Mouse (Mus musculus) neural tube, embryonic 10.5 days (tissue): ENCODE measurements at regions not wholly inside any gene's neighbourhood (a gene's known extent, or its start where the extent isn't known, plus 50 kb on each side); places are given as distances from the start of the nearest gene placed in this dataset.

ENCODE experiments used
- DNase-seq: peaks from one replicate; pipeline ENCODE4 v3.0.0-alpha.2; 2017; ENCODE audit warnings: low spot score; ENCODE audit errors: extremely low spot score

DNA sequence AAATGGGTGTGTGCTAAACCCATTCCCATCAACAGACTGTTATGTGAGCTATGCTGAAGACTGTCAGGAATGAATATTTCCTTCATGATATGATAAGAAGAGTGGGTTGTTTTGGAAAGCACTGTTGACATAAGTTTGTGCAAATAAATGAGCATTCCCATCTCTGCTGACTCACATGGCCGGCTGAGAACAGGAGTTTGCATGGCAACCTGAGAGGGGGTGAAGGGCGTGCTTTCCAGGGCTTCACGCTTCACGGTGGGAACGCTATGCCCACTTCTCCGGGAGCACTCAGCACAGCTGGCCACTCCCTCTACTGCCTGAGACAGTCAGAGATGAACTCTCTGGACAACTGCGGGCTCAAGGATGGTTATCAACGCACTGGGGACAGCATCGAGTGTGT, 348.9 kb upstream of the Slc24a5 start:
- DNase-seq, result no peak

DNA sequence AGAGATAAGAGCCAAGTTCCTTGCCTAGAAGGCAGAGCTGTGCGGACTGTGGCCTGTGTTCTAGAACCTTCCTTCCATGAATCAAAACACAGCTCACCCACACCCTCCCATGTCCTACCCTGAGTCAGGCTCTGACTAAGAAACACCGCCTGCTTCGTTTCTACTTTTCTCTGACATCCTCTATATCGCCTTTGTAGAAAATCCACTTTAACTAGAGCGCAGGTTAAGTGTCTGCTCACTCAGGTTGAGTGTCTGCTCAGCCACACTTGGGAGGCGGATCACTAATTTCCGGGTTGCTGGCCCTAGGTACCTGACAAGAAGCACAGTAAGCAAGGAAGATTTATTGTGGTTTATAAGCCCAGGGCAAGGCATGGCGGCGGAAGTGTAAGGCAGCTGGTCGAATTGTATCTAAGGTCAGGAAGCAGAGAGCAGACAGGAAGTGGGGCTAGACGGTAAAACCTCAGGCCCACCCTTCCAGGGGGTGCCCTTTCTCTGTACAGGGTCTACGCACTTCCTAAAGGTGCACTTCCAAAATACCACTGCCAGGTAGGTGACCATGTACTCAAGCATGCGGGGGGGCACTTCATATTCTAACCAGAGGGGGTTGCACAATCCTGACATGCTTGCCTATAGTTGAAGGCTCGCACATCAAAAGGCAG, 348.0 kb upstream of the Slc24a5 start:
- peak; percentile 19 for DNase-seq

DNA sequence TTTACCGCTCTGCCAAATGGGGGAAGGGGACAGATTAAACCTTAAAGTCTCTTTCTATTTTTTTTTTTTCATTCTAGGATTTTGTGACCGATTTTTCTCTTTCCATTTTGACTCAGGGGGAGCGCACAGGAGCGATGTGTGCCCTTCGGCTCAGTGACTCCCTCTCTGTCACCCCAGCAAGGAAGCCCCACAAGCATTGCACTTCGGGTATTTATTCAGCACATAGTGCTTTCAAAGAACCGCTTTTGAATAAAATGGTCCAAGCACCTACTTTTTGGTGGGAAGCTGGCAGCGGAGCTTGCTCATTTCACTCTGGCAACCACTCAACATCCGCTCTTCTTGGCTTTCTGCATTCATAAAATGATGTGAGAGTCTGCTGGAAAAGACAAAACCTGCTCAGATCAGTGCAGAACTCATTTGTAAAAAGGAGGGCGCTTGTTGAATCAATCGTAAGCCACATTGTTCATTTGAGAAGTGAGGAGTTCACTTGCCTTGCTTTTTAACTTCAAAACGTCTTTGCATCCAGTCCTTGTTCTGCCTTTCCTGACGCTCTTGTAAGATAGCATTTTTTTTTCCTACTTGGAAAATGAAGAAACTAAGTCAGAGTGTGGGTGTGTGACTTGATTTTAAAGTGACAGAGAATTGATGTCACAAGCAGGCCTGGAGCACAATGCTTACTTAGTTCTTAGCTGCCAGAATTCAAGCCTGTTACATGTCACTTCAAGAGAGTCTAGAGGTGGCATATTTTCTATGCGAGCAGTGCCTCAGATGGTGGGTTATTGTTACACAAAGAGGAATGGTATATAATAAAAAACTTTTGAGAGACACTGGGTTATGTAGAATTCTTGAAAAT, 347.1 kb upstream of the Slc24a5 start:
- DNase-seq, result no peak

DNA sequence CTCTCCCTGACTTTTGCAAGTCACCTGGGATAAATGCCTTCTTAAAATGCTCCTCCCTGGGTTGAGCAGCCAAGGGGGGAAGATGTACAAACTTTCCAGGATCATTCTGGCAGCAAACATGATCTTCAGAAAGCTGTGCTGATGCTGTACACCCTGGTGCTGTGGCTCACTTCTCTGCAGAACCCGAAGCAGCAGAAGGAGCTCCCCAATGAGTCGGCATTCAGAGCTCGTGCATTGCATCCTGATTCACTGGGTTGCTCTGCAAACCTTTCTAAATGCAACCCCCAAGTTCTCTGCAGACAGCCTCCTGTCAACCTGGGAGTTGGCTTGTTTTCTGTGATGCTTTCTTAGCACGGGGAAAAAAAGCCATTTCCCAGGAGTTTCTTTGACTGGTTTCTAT, 343.8 kb upstream of the Slc24a5 start:
- DNase-seq, result no peak

DNA sequence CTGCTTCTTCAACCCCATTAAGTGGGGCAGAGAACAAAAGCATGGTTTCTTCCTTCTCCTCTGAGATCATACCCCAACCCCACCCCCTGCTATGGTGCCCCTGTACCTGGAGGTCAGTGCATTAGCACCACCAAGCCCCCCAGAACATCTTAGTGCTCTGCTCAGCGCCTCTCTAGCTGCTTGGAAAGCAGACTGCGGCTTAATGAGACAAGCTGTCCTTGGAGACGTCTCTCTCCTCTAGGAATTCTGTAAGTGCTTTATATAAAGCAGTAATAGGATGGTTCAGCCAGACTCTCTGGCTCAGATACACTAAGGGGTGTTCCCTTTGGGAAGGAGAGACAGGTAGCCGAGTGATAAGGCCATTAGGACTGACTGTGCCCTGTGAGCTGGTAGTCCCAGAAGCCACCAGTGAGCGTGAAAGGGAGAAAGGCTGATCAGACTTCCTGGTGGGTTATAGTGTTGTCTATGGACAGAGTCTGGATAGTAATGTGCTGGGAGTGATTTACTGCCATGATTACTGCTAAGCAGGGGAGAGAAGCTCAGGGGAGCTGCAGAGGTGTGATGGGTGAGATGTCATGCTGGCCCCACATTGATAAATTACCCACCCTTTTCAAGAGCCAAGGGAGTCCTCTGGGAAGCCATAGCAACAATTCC, 343.0 kb upstream of the Slc24a5 start:
- DNase-seq, result no peak

DNA sequence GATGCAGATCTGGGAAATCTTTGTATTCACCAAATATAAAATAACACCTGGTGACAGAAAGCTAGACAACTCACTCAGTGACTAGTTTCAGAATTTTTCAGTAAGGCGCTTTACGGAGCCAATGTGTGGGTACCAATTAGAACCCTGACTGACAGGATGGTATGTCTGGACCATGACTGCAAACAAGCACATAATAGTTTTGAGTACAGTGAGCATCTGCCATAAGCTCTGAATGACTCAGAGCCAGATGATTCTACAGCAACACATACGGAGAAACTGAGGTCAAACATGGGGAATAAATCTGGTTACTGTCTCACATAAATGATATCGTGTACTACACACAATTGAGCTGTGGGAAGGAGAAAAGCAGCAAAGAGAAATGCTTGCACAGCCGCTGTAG, 339.9 kb upstream of the Slc24a5 start:
- no peak for DNase-seq

DNA sequence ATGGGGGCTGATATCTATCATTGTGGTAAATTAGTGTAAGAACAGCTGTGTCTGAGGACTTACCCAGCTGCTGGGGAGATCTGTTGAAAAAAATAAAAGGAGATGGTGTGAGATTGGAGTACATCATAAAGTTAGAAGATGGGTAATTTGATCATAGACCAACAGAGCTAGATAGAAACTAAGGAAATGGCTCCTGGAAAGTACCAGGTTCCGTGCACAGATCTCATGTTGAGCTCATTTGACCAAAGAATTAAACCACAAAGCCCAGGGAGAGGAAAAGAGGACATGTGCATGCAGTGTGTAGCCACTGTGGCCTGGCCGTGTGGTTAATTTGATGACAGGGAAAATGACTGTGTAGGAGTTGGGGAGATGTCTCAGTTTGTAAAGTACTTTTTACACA, 335.3 kb upstream of the Slc24a5 start:
- no peak for DNase-seq

DNA sequence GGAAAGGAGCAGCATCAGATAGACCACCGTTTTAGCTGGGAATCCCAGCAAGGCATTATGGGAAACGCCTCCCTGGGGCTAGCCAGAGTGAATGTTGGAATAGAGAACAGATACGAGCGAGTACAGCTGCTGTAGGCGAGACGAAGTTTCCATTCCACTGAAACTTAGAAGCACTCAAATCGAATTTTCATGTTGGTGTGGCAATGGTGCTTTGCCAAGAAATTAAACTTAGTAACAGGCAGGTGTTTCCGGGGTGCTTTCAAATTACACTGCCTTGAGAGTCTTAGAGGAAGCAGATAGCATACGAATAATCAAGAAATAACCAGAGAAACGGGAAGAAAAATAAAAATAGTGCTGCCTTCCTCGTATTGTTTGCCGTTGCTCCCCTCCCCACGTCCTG, 327.1 kb upstream of the Slc24a5 start:
- DNase-seq, result no peak

DNA sequence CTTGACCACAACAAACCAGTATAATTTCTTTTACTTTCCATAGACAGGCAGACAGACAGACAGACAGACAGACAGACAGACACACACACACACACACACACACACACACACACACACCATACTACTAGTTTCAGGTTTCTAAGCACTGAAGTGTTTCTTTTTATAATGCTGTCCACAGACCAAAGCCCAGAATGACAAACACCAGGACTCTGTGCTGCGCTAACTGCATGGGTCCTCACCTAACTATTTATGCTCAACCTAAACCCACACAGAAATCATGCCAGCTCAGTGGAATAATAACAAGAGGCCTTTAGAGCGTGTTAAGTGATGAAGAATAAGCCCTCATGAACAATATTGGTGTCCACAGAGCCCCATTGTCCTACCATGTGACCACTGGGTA, 325.0 kb upstream of the Slc24a5 start:
- no peak for DNase-seq

DNA sequence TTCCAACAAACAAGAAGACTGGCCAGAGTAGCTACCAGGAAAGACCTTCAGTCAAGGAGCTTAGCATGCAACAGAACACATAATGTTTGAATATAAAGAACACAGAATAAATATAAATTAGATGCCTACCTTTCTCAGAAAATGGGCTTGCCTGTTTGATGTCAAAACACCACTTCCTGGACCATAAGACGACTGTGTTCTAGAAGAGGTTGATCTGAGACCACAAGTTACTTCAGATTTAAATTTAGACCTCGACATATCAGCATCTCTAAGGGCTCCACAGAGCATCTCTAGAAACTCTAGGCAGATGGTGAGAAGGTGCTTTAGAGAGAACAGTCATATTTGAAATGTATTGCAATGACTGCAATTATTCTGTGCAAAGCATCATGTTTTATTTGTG, 322.9 kb upstream of the Slc24a5 start:
- no peak for DNase-seq

DNA sequence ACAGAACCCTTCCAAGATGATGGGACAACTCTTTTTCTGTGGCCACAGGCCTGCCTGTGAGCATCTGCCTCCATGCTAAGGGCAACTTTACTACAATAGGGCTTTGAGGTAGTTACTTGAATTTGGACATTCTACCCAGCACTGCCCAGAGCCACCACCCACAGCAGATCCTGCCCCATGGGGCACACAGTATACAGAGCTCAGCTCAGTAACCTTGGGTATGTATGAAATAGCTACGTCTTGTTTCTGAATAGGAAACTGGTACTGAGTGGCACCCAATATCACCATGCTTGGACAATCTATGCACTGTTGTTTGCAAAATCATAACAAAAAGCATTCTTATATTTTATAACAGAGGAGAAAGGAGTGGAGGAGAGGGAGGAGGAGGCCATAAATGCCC, 320.8 kb upstream of the Slc24a5 start:
- no peak for DNase-seq

DNA sequence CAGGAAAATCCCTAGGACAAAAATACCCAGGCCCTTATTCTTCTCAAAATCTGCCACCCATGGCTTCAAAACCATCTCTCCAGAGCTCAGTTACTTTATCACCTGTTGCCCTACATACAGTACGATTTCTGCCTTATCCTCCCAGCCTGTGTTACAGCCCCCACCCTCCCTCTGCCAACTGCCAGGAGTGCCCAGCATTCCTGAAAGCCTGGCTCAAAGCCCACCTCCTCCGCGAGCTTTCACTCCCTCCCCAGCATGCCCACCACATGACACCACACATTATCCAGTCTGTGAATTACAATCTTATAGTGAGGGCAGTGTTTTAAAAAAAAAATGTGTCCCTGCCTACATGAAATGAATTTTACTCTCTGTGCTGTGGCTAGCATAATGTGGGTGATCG, 320.3 kb upstream of the Slc24a5 start:
- no peak for DNase-seq

DNA sequence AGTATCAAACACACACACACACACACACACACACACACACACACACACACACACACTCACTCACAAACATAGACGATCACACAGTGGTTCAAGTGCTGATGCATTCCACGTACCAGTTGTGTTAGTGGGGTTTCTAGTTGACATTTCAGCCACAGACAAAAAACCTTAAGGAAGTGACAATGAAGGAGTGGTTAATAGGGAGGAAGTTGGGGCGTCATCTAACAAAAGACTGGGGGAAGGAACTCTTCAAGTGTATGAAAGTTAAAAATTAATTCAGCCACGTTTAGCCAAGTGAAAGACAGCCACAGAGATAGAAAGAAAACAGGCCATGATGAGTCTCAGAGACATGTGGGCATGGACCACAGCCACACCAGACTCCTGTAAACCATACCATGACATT, 316.1 kb upstream of the Slc24a5 start:
- no peak for DNase-seq

DNA sequence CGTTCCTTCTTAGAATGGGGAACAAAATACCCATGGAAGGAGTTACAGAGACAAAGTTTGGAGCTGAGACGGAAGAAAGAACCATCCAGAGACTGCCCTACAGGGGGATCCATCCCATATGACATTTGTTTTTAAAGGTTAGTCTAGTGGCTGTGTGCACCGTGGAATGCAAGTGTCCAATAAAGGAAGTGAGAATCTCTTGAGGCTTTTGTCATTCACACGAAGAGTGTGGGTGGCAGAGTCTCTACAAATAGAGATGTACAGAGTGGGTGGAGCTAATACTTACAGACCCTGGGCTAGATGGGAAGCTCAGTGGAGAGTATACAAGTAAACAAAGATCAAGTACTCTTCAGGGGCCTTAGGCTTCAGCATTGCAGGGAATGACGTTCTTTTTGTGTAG, 314.2 kb upstream of the Slc24a5 start:
- DNase-seq, result no peak

DNA sequence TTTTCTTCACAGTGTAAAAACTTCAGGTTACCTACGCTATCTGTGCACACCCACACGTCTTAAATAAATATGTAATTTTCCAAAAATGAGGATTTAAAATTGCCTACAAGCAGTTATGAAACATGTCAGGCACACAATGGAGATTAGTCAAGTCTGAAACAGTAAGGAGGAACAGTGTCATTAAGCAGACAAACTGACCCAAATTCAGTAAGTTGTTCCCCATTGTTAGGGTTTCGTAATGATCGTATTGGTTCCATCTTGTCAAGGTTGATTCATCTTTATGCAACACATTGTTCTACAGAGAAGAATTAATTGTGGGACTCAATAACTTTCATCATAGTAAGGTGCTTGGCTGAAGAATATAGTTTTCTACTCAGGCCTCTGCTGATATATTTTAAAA, 312.7 kb upstream of the Slc24a5 start:
- DNase-seq, result no peak

DNA sequence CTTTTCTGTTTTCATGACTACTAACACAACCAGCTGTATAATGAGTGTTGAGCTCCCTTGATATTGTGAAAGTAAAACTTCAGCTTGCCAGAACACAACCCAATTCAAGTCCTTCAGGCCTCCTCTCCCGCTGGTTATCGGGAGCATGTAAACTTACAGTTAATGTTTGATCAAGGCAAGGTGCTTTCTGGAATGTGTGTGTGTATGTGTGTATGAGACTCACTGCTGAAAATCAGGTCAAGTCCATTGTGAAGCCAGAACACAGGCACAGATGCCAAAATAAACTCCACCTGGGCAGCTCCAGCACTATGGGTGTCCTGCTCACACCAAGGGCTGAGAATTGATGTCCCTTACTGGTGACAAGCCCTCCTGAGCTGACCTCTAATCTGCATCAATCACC, 308.9 kb upstream of the Slc24a5 start:
- DNase-seq, result no peak

DNA sequence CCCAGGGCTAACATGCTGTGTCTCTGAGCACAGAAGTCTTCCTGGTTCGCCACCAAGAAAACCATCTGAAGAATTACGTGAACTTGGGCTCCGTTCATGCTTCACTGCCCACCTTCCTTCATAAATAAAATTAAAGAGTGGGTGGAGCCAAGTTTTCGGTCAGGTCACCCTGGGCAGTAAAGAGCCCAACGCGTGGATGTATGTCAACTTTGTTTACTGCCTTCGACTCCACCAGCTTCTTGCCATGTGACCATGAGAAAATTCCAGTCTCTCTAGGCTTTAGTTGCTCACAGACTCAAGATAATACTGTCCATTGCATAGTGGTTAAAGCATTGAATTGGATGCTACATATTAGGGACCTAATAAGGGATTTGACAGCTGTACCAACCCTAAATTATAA, 304.3 kb upstream of the Slc24a5 start:
- DNase-seq, result no peak

DNA sequence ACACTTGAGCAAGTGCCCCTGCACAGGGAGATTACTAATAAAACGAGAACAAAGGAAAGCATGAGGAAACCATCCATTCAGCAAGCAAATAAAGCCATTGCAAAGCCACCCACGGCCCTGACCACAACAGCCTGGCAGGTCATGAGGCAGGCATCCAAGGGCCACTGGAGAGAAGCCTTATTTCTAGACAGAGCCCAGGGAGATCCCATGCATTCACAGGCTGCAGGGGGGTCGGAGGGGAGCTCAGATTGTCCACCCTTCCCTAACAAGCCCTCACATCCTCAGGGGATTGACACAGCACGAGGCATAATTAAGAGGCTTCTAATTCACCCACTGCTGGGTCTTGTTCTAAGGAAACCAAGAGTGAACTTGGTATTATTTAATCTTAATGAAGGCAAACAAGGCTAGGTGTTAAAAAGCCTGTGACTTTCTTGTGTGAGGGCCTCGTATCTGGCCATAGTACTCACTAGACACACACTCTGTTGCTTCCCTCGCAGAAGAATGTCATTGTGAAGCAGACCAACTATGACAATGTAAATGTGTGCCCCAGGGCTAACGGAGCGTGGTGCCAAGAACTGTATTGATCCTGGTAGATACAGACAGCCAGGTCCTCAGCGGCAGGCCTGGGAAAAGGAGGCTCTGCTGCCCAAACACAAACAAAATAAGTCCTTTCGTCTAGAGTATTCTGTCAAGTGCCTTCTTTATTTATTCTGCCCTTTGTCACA, 303.6 kb upstream of the Slc24a5 start:
- no peak for DNase-seq

DNA sequence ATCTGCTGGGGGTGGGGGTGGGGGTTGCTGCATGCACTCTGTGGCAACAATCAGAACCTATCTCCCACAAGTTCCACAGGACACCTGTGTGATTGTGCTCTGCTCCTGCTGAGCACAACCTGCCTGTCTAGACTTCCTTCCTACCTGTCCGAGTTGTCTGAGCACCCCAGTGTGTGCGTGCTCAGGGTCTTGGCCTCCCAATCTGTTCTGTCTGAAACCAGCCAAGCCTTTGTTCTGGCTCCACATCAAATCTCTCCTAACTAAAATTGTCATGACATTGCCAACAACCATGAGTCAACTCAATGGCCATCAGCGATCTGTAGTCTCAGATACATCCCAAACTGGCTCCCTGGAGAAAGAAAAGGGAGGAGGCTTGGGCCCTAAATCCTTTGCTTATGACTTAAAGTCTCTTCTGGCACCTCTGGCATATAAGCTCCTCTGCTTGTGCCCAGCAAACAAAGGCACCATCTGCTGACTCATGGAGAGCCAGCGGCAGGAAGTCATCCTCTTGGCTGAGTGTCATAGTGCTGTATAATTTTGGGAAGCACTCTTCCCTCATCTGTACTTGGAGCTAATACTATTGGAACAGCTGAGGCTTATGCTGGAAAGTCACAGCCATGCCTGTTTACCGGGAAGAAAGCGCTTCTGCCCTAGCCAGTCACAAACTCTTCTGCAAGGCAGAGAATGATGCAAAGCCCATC, 298.5 kb upstream of the Slc24a5 start:
- no peak for DNase-seq

DNA sequence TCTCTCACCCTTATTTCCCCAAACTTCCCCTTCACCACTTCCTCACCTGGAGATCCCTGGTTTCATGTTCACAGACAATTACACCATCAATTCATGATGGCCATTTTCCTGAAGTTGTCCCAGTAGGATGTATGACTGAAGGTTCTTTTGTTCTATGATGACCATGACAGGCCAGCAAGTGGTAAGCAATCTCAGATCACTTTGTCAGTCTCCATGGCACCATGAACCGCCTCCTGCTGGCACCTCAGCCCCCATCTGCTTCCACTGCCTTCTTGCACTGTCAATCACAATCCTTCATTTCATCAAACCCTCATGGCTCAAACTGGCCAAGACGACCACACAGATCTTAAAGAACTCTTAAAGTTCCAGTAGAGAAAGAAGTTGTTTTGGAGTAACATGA, 297.9 kb upstream of the Slc24a5 start:
- no peak for DNase-seq

DNA sequence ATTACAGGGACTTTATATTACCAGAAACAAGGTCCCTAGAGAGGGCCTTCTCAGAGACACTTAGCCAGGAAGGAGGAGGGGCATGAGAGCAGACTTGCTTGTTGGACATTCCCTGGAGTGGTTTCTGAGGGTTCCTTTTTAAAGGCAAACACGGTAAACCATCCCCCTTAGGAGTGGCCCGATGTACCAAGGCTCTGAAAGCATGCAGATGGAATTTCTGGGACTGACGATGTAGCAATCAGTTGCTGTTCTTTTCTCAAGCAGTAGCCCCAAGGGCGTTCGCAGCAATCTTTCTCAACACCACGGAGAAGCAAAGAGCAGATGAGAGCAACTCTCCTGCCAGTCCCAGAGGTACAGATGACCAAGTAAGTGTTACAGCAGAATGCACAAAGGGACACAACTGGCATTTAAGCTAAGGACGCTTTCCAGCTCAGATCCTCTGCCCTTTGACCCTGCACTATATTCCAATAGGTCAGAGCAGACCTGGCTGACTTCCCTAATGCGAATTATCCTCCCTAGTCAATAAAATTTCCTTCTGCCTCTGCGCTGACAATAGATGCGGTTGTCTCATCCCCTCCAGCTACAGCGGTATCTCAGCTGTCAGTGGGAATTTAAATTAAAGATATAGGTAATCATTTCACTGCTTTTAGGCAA, 295.7 kb upstream of the Slc24a5 start:
- peak; percentile 21 for DNase-seq
